Mouse (Mus musculus) brain, embryonic 14.5 days (tissue): Measurements from ENCODE around the gene Brca1.

Experiments
- CTCF ChIP-seq: fragments of 200-500 bp; IDR thresholded peaks from 2 replicates; pipeline ENCODE4 v1.5.1; 2012; ENCODE audit warnings: inconsistent platforms, mild to moderate bottlenecking, moderate library complexity, borderline replicate concordance; ENCODE audit not compliant: insufficient read depth, insufficient read length; ENCODE audit errors: extremely low read depth
- POLR2A ChIP-seq: fragments of 200-500 bp; IDR thresholded peaks from 2 replicates; pipeline ENCODE4 v1.6.1; 2012; ENCODE audit warnings: mild to moderate bottlenecking, inconsistent platforms, borderline replicate concordance; ENCODE audit not compliant: poor library complexity, insufficient read depth, insufficient read length, severe bottlenecking; ENCODE audit errors: extremely low read depth

- TF ChIP-seq CTCF (no peak), POLR2A (no peak)
Measured at GRCm38 (mm10) chr11:101551751-101552475, at the start of gene Brca1, which contains the start of gene Nbr1.
